Mouse (Mus musculus) cerebellum, adult 2 months (tissue): ENCODE results near the gene Gm11733.

Experiments
- CTCF ChIP-seq: fragments of 200-500 bp; IDR thresholded peaks from 2 replicates; pipeline ENCODE4 v1.5.1; 2011; ENCODE audit warnings: low read depth, mild to moderate bottlenecking, control low read depth, low read length, moderate library complexity, borderline replicate concordance; ENCODE audit not compliant: insufficient read depth
- POLR2A ChIP-seq: fragments of 200-500 bp; IDR thresholded peaks from 2 replicates; pipeline ENCODE4 v1.6.1; 2011; ENCODE audit warnings: low read length, control low read depth, borderline replicate concordance; ENCODE audit not compliant: insufficient read depth

DNA sequence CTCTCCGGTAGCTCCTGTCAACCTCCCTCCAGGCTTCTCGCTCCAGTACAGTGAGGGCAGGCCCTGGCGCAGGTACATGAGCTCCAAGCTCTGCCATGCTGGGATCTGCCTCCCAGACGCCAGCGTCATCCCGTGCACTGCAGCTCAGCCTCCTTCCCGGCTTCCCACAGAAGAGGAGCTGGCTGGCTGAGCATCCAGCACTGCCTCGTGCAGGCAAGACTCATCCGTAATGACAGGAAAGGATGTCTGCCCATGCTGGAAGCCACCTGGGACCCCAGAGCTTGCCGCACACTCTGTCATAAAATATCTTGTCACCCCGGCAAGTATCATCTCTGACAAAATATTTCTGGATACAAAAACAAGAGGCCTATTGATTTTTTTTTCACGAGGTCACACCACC lies at the start of gene Gm11733:
- TF ChIP-seq POLR2A (no peak), CTCF (no peak)
